18 mouse cellular contexts compared by ENCODE assay signal in the genomic region with DNA sequence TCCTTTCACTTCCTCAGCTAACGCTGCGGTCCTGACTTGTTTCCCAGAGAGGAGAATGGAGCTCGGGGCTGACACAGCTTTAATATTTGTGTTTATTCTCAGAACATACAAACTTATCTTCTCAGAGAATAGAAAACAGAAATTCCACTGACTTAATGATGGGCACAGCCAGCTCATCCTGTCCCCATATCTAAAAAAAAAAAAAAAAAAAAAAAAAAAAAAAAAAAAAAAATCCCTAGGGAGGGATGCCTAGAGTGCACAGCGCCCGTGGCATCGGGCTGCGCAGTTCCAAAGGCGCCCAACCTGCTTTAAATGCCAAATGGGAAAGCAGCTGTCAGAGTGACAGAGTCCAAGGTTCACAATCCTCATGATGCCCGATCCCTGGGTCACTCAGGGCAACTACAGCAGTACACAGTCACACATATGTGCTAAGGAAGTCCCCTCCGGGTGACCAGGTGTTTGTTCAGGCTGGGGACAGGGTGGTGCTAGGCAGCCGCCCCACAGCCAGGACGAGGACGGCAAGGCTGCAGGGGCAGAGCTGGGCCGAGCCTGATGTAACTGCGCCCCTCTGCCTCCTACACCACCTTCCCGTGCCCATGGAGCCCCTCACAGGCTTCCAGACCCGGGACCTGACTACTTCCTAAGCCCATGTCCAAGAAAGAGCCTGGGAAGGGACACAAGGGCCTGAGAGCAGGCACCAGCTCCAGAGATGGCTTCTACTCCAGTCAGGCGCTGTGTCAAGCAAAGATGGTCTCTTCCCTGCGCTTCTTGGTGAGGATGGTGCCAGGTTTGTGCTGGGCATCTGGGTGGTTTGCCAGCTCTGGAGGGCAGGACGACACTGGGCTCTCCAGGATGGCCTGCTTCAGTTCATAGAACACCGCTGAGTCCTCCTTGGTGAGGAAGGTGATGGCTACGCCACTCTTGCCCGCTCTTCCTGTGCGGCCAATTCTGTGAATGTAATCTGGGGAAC. TPM values are rescaled to one million over a fixed set of nuclear protein-coding genes. Genes with fewer than 3 reads are reported as not detected.
DNase-seq lines count a peak whose midpoint lies in the region; ATAC-seq and TF ChIP-seq lines count a peak whose summit lies in the region.
"Had no signal": no experiment of that assay in that cellular context is flagged by ENCODE, and none has a peak within 500 bp of the region (broad histone marks: within the 10 kb centered on the region; RNA-seq: fewer than 3 reads in every experiment).

No protein-coding gene starts in this region.

- H3K9ac ChIP-seq in hindbrain, embryonic 12.5 days = no peak overlapping the region
- no peak overlapping the region for H3K9ac ChIP-seq in hindbrain, embryonic 16.5 days (ENCODE audit: low read depth, low read length)
- no peak overlapping the region for H3K9ac ChIP-seq in liver, adult 2 months (ENCODE audit: low read depth, low read length)
- no peak overlapping the region for H3K9ac ChIP-seq in liver, embryonic 12.5 days
- H3K9ac ChIP-seq in liver, postnatal 0 days (replicated peaks) = no peak overlapping the region
- H3K9ac ChIP-seq: heart, embryonic 13.5 days; liver, embryonic 15.5 days had no signal

- ATAC-seq in hindbrain, embryonic 12.5 days (ENCODE audit: low FRiP score) = no peak
- ATAC-seq in hindbrain, embryonic 16.5 days = no peak
- ATAC-seq in liver, embryonic 12.5 days = no peak
- ATAC-seq in liver, postnatal 0 days = peak; percentile 73
- no peak for ATAC-seq in frontal cortex, adult (ENCODE audit: low TSS enrichment)
- ATAC-seq: inflammation-experienced regulatory T-cells, adult 6 months; midbrain, embryonic 16.5 days had no signal

- DNase-seq in liver, adult 2 months (ENCODE audit: extremely low read depth, low read depth, low spot score) = peak; percentile 87
- no peak for DNase-seq in embryonic facial prominence, embryonic 10.5 days (ENCODE audit: low spot score)
- DNase-seq in liver, postnatal 0 days = no peak
- DNase-seq: adrenal gland, adult 8-10 months; cerebellum, adult 8-10 months; gastrocnemius, postnatal 36 days; left cerebral cortex, postnatal 4 days; lung, postnatal 4 days; right cerebral cortex, postnatal 14 days had no signal

- 92% methylated on average over 24 of the region's 24 CpGs for WGBS in hindbrain, embryonic 12.5 days
- WGBS in hindbrain, embryonic 16.5 days = 86% methylated on average over 24 of the region's 24 CpGs
- 56% methylated on average over 24 of the region's 24 CpGs for WGBS in liver, adult 2 months
- 86% methylated on average over 24 of the region's 24 CpGs for WGBS in liver, embryonic 12.5 days (ENCODE audit: insufficient replicate concordance)
- 92% methylated on average over 24 of the region's 24 CpGs for WGBS in embryonic facial prominence, embryonic 10.5 days
- 85% methylated on average over 24 of the region's 24 CpGs for WGBS in liver, postnatal 0 days (ENCODE audit: insufficient replicate concordance)

- no peak overlapping the region for H3K4me3 ChIP-seq in hindbrain, embryonic 12.5 days
- H3K4me3 ChIP-seq in hindbrain, embryonic 16.5 days (ENCODE audit: low read length) = no peak overlapping the region
- H3K4me3 ChIP-seq in liver, adult 2 months (ENCODE audit: insufficient read depth, low read depth, low read length) = no peak overlapping the region
- no peak overlapping the region for H3K4me3 ChIP-seq in liver, embryonic 12.5 days
- 0 out of 2 replicates have a peak overlapping the region, but pooled peaks have one; percentile 2 for H3K4me3 ChIP-seq in embryonic facial prominence, embryonic 10.5 days
- H3K4me3 ChIP-seq in liver, postnatal 0 days (ENCODE audit: low read depth, low read length) = no peak overlapping the region
- H3K4me3 ChIP-seq: heart, embryonic 13.5 days; liver, embryonic 15.5 days had no signal

- H3K27me3 ChIP-seq in hindbrain, embryonic 12.5 days = no peaks in the 10 kb centered on the region
- no peaks in the 10 kb centered on the region for H3K27me3 ChIP-seq in hindbrain, embryonic 16.5 days (replicated peaks; ENCODE audit: control insufficient read depth, insufficient read depth, low read length)
- no peaks in the 10 kb centered on the region for H3K27me3 ChIP-seq in liver, adult 2 months (ENCODE audit: control insufficient read depth, insufficient read depth, low read length)
- H3K27me3 ChIP-seq in liver, embryonic 12.5 days (replicated peaks) = peaks cover 15% of the 10 kb centered on the region
- no peaks in the 10 kb centered on the region for H3K27me3 ChIP-seq in embryonic facial prominence, embryonic 10.5 days (replicated peaks; ENCODE audit: low read depth, poor library complexity, severe bottlenecking)
- H3K27me3 ChIP-seq in liver, postnatal 0 days (ENCODE audit: insufficient read depth, low read length) = 0 out of 2 replicates have a peak, but pooled peaks cover 6% of the 10 kb centered on the region
- H3K27me3 ChIP-seq: heart, embryonic 13.5 days had no signal

- peaks cover 98% of the 10 kb centered on the region for H3K36me3 ChIP-seq in hindbrain, embryonic 12.5 days
- peaks cover 75% of the 10 kb centered on the region for H3K36me3 ChIP-seq in hindbrain, embryonic 16.5 days (ENCODE audit: control insufficient read depth, insufficient read depth, low read length)
- H3K36me3 ChIP-seq in liver, adult 2 months (ENCODE audit: control insufficient read depth, insufficient read depth, low read length) = peaks cover 15% of the 10 kb centered on the region; the same call in 1 of the 2 replicates
- H3K36me3 ChIP-seq in liver, embryonic 12.5 days = peaks cover 73% of the 10 kb centered on the region
- peaks cover 100% of the 10 kb centered on the region for H3K36me3 ChIP-seq in embryonic facial prominence, embryonic 10.5 days (replicated peaks)
- H3K36me3 ChIP-seq in liver, postnatal 0 days (replicated peaks; ENCODE audit: insufficient read depth, low read length) = peaks cover 56% of the 10 kb centered on the region

- no peaks in the 10 kb centered on the region for H3K79me2 ChIP-seq in liver, adult 2 months (ENCODE audit: control insufficient read depth, insufficient read depth, low read length)

- H3K4me2 ChIP-seq in hindbrain, embryonic 12.5 days (replicated peaks) = no peak overlapping the region
- H3K4me2 ChIP-seq in hindbrain, embryonic 16.5 days (ENCODE audit: low read length) = no peak overlapping the region
- no peak overlapping the region for H3K4me2 ChIP-seq in liver, embryonic 12.5 days
- no peak overlapping the region for H3K4me2 ChIP-seq in liver, postnatal 0 days (ENCODE audit: low read depth, low read length)
- H3K4me2 ChIP-seq: heart, embryonic 13.5 days; liver, embryonic 15.5 days had no signal

- no peak for TF ChIP-seq EP300 in liver, postnatal 0 days (IDR thresholded peaks at IDR 0.05; ENCODE audit: low read depth)

- no peak for TF ChIP-seq POLR2A in liver, adult 2 months (IDR thresholded peaks at IDR 0.05; ENCODE audit: extremely low read depth, insufficient read depth, low read length)

- TF ChIP-seq CTCF in liver, adult 2 months (IDR thresholded peaks at IDR 0.05; ENCODE audit: low read depth, low read length) = no peak
- no peak for TF ChIP-seq CTCF in liver, postnatal 0 days (IDR thresholded peaks at IDR 0.05; ENCODE audit: low read depth)

- 0 out of 2 replicates have a peak overlapping the region, but pooled peaks have one; percentile 23 for H3K27ac ChIP-seq in hindbrain, embryonic 12.5 days
- H3K27ac ChIP-seq in hindbrain, embryonic 16.5 days (ENCODE audit: low read depth, low read length) = no peak overlapping the region
- peak overlapping the region; percentile 31; the same call in 1 of the 2 replicates for H3K27ac ChIP-seq in liver, adult 2 months (replicated peaks; ENCODE audit: insufficient read depth, low read depth, low read length)
- H3K27ac ChIP-seq in liver, embryonic 12.5 days = no peak overlapping the region
- H3K27ac ChIP-seq in embryonic facial prominence, embryonic 10.5 days (replicated peaks) = no peak overlapping the region
- no peak overlapping the region for H3K27ac ChIP-seq in liver, postnatal 0 days (ENCODE audit: low read depth)
- H3K27ac ChIP-seq: heart, embryonic 13.5 days; liver, embryonic 15.5 days had no signal

- no peaks in the 10 kb centered on the region for H3K4me1 ChIP-seq in hindbrain, embryonic 12.5 days
- no peaks in the 10 kb centered on the region for H3K4me1 ChIP-seq in hindbrain, embryonic 16.5 days (ENCODE audit: control insufficient read depth, insufficient read depth, low read depth, low read length)
- no peaks in the 10 kb centered on the region for H3K4me1 ChIP-seq in liver, adult 2 months (ENCODE audit: control insufficient read depth, insufficient read depth, low read length)
- no peaks in the 10 kb centered on the region for H3K4me1 ChIP-seq in liver, embryonic 12.5 days
- peaks cover under 1% of the 10 kb centered on the region; the same call in 1 of the 2 replicates for H3K4me1 ChIP-seq in embryonic facial prominence, embryonic 10.5 days
- H3K4me1 ChIP-seq in liver, postnatal 0 days (ENCODE audit: insufficient read depth) = no peaks in the 10 kb centered on the region
- H3K4me1 ChIP-seq: heart, embryonic 13.5 days; liver, embryonic 15.5 days had no signal

- H3K9me3 ChIP-seq in hindbrain, embryonic 12.5 days (replicated peaks) = no peaks in the 10 kb centered on the region
- no peaks in the 10 kb centered on the region for H3K9me3 ChIP-seq in hindbrain, embryonic 16.5 days (ENCODE audit: control insufficient read depth, low read length)
- no peaks in the 10 kb centered on the region for H3K9me3 ChIP-seq in liver, embryonic 12.5 days (replicated peaks)
- H3K9me3 ChIP-seq in embryonic facial prominence, embryonic 10.5 days = no peaks in the 10 kb centered on the region
- no peaks in the 10 kb centered on the region for H3K9me3 ChIP-seq in liver, postnatal 0 days (ENCODE audit: low read length)
- H3K9me3 ChIP-seq: heart, embryonic 13.5 days; liver, embryonic 15.5 days had no signal

RNA-seq across cellular contexts. Expression of gene Cacnb3, which starts 14.7 kb away (rescaled TPM):
- 110 and 113 TPM in 2 replicates for polyA plus RNA-seq in hindbrain, embryonic 12.5 days (2016; fragmentation: Nextera tagmentation; extraction: Ambion mirVana)
- 129 and 141 TPM in 2 replicates for polyA plus RNA-seq in hindbrain, embryonic 16.5 days (2015; fragmentation: Nextera tagmentation; extraction: Ambion mirVana)
- 0.27 and 0.28 TPM in 2 replicates for total RNA-seq in liver, adult 2 months (2014; rRNA removed)
- 0.75 and 0.86 TPM in 2 replicates for polyA plus RNA-seq in liver, adult 2 months (2012; rRNA removed)
- polyA plus RNA-seq in liver, embryonic 12.5 days (2016; fragmentation: Nextera tagmentation; extraction: Ambion mirVana) = 3.8 and 4.9 TPM in 2 replicates
- polyA plus RNA-seq in embryonic facial prominence, embryonic 10.5 days (2016; fragmentation: Nextera tagmentation; extraction: Ambion mirVana) = 32.3 and 37.0 TPM in 2 replicates
- polyA plus RNA-seq in liver, postnatal 0 days (2015; fragmentation: Nextera tagmentation; extraction: Ambion mirVana) = 0.38 and 0.58 TPM in 2 replicates
- total RNA-seq: hematopoietic stem cell, adult 5-6 weeks had no signal

RNA-seq across cellular contexts. Expression of gene Ddx23, which starts 17.4 kb away (rescaled TPM):
- 21.9 and 26.6 TPM in 2 replicates for polyA plus RNA-seq in hindbrain, embryonic 12.5 days (2016; fragmentation: Nextera tagmentation; extraction: Ambion mirVana)
- polyA plus RNA-seq in hindbrain, embryonic 16.5 days (2015; fragmentation: Nextera tagmentation; extraction: Ambion mirVana) = 17.8 and 19.7 TPM in 2 replicates
- total RNA-seq in liver, adult 2 months (2014; rRNA removed) = 27.6 and 33.9 TPM in 2 replicates
- 15.4 and 18.8 TPM in 2 replicates for polyA plus RNA-seq in liver, adult 2 months (2012; rRNA removed)
- polyA plus RNA-seq in liver, embryonic 12.5 days (2016; fragmentation: Nextera tagmentation; extraction: Ambion mirVana) = 15.9 and 16.2 TPM in 2 replicates
- 31.2 and 32.1 TPM in 2 replicates for polyA plus RNA-seq in embryonic facial prominence, embryonic 10.5 days (2016; fragmentation: Nextera tagmentation; extraction: Ambion mirVana)
- polyA plus RNA-seq in liver, postnatal 0 days (2015; fragmentation: Nextera tagmentation; extraction: Ambion mirVana) = 4.7 and 9.2 TPM in 2 replicates

RNA-seq across cellular contexts. Expression of gene Rnd1, which starts 31.9 kb away (rescaled TPM):
- 6.4 and 6.5 TPM in 2 replicates for polyA plus RNA-seq in hindbrain, embryonic 12.5 days (2016; fragmentation: Nextera tagmentation; extraction: Ambion mirVana)
- polyA plus RNA-seq in hindbrain, embryonic 16.5 days (2015; fragmentation: Nextera tagmentation; extraction: Ambion mirVana) = 12.6 and 16.7 TPM in 2 replicates
- 20.0 and 23.2 TPM in 2 replicates for total RNA-seq in liver, adult 2 months (2014; rRNA removed)
- polyA plus RNA-seq in liver, adult 2 months (2012; rRNA removed) = 7.4 and 21.3 TPM in 2 replicates
- polyA plus RNA-seq in liver, embryonic 12.5 days (2016; fragmentation: Nextera tagmentation; extraction: Ambion mirVana) = 0.30 and 0.50 TPM in 2 replicates
- polyA plus RNA-seq in embryonic facial prominence, embryonic 10.5 days (2016; fragmentation: Nextera tagmentation; extraction: Ambion mirVana) = 0.88 and 1.5 TPM in 2 replicates
- 0.94 and 1.2 TPM in 2 replicates for polyA plus RNA-seq in liver, postnatal 0 days (2015; fragmentation: Nextera tagmentation; extraction: Ambion mirVana)

RNA-seq across cellular contexts. Expression of gene Adcy6, which starts 35.5 kb away (rescaled TPM):
- 15.9 and 18.6 TPM in 2 replicates for polyA plus RNA-seq in hindbrain, embryonic 12.5 days (2016; fragmentation: Nextera tagmentation; extraction: Ambion mirVana)
- polyA plus RNA-seq in hindbrain, embryonic 16.5 days (2015; fragmentation: Nextera tagmentation; extraction: Ambion mirVana) = 9.1 and 10.1 TPM in 2 replicates
- total RNA-seq in liver, adult 2 months (2014; rRNA removed) = 8.9 and 11.8 TPM in 2 replicates
- polyA plus RNA-seq in liver, adult 2 months (2012; rRNA removed) = 13.7 and 16.3 TPM in 2 replicates
- 9.7 and 10.2 TPM in 2 replicates for polyA plus RNA-seq in liver, embryonic 12.5 days (2016; fragmentation: Nextera tagmentation; extraction: Ambion mirVana)
- polyA plus RNA-seq in embryonic facial prominence, embryonic 10.5 days (2016; fragmentation: Nextera tagmentation; extraction: Ambion mirVana) = 11.6 and 14.0 TPM in 2 replicates
- polyA plus RNA-seq in liver, postnatal 0 days (2015; fragmentation: Nextera tagmentation; extraction: Ambion mirVana) = 5.3 and 7.7 TPM in 2 replicates

Comparison
In these comparisons a context has a peak if more than half of its experiments do, and no peak if none do; other contexts are left out.
1. H3K27ac ChIP-seq: peak in hindbrain, embryonic 12.5 days (single experiment) and liver, adult 2 months (single experiment); none in hindbrain, embryonic 16.5 days (single experiment), liver, embryonic 12.5 days (single experiment), embryonic facial prominence, embryonic 10.5 days (single experiment) and liver, postnatal 0 days (single experiment).